Mouse (Mus musculus) CH12.LX (cell line): ENCODE data around the gene Spryd4. TPM values are rescaled to one million over a fixed set of nuclear protein-coding genes. Genes with fewer than 3 reads are reported as not detected.

ENCODE experiments used
- DNase-seq: peaks from one replicate; pipeline ENCODE4 v3.0.0-alpha.2; 2013; ENCODE audit errors: extremely low read depth
- H3K27ac ChIP-seq: 2 replicates; pipeline ENCODE4 v1.5.1; 2012; ENCODE audit warnings: low read depth, mild to moderate bottlenecking, control low read depth, moderate library complexity; ENCODE audit not compliant: insufficient read depth
- H3K27me3 ChIP-seq: replicated peaks from 2 replicates; pipeline ENCODE3; 2012; ENCODE audit warnings: inconsistent platforms
- H3K36me3 ChIP-seq, 2 experiments: replicated peaks in 1 of 2; 2 replicates each; pipeline versions ENCODE3 to v1.6.1; 2012; ENCODE audit warnings: inconsistent platforms in 1 of 2, low read length in 1 of 2, mild to moderate bottlenecking in 1 of 2, mixed read lengths in 1 of 2, moderate library complexity in 1 of 2; ENCODE audit not compliant: control insufficient read depth in 1 of 2, insufficient read depth in 1 of 2
- H3K4me1 ChIP-seq, 2 experiments: 2 replicates each; pipeline ENCODE4 v1.6.1; 2012; ENCODE audit warnings: inconsistent platforms in 1 of 2, moderate library complexity in 1 of 2; ENCODE audit not compliant: insufficient read depth in 2 of 2, control insufficient read depth in 1 of 2
- H3K4me2 ChIP-seq: 2 replicates; pipeline ENCODE4 v1.6.1; 2012; ENCODE audit warnings: low read depth, mild to moderate bottlenecking, control low read depth; ENCODE audit not compliant: poor library complexity, insufficient read depth, severe bottlenecking
- H3K4me3 ChIP-seq, 3 experiments: fragments of 150-350 bp in 1 of 3; sonication (generic) in 1 of 3; replicated peaks in 1 of 3; 2 replicates each; pipeline versions ENCODE3 to v1.5.1; 2011 to 2012; ENCODE audit warnings: low read depth in 2 of 3, low read length in 2 of 3, mild to moderate bottlenecking in 2 of 3, moderate library complexity in 2 of 3, control low read depth in 1 of 3, improper control_type of control experiment in 1 of 3, inconsistent platforms in 1 of 3, mixed read lengths in 1 of 3; ENCODE audit not compliant: poor library complexity in 1 of 3
- H3K79me2 ChIP-seq: replicated peaks from 2 replicates; pipeline ENCODE4 v1.6.1; 2012; ENCODE audit warnings: mild to moderate bottlenecking, moderate library complexity; ENCODE audit not compliant: control insufficient read depth, poor library complexity, insufficient read depth, severe bottlenecking; ENCODE audit errors: extremely low read depth
- H3K9ac ChIP-seq: 2 replicates; pipeline ENCODE4 v1.6.1; 2012; ENCODE audit warnings: low read depth, mild to moderate bottlenecking, control low read depth, moderate library complexity; ENCODE audit not compliant: insufficient read depth
- H3K9me3 ChIP-seq: replicated peaks from 2 replicates; pipeline ENCODE3; 2012; ENCODE audit warnings: low read length, inconsistent platforms, mixed read lengths
- CHD1 ChIP-seq: IDR thresholded peaks from 2 replicates; pipeline ENCODE4 v1.6.1; 2012; ENCODE audit warnings: low read depth, low read length, improper control_type of control experiment, inconsistent platforms
- JUND ChIP-seq: conservative IDR thresholded peaks from 2 replicates; pipeline ENCODE4 v1.6.1; 2011; ENCODE audit warnings: low read depth, low read length, improper control_type of control experiment
- MAX ChIP-seq: IDR thresholded peaks from 2 replicates; pipeline ENCODE4 v1.6.1; 2011; ENCODE audit warnings: low read length, improper control_type of control experiment
- MYC ChIP-seq: IDR thresholded peaks from 2 replicates; pipeline ENCODE4 v1.6.1; 2011; ENCODE audit warnings: low read depth, mild to moderate bottlenecking, improper control_type of control experiment, low read length
- TCF12 ChIP-seq: IDR thresholded peaks from 2 replicates; pipeline ENCODE4 v1.6.1; 2014; ENCODE audit warnings: low read depth, mild to moderate bottlenecking, inconsistent platforms, low read length, improper control_type of control experiment
- UBTF ChIP-seq: IDR thresholded peaks from 2 replicates; pipeline ENCODE4 v1.6.1; 2012; ENCODE audit warnings: low read depth, mild to moderate bottlenecking, inconsistent platforms, low read length, improper control_type of control experiment, moderate library complexity
- USF1 ChIP-seq: IDR thresholded peaks from 2 replicates; pipeline ENCODE4 v1.6.1; 2014; ENCODE audit warnings: low read depth, mild to moderate bottlenecking, inconsistent platforms, low read length, improper control_type of control experiment
- dilution Hi-C: fragments of 300-500 bp; cut with MboI; formaldehyde crosslinking; loops from 2 replicates; pipeline ENCODE4 v1.14.3; 2020; ENCODE audit warnings: low sequenced_read_pairs; ENCODE audit not compliant: extremely low pct_unique_long_range_greater_than_20kb, extremely low pct_ligation_motif_present
- in situ Hi-C: fragments of 300-500 bp; cut with MboI; formaldehyde crosslinking; loops from 3 replicates; pipeline ENCODE4 v1.14.3; 2019; ENCODE audit warnings: low sequenced_read_pairs, low pct_ligation_motif_present, low pct_unique_long_range_greater_than_20kb, mixed read lengths
- polyA plus RNA-seq: library from polyadenylated mRNA; unstranded; fragments of >175 nt; gene quantifications from 2 replicates; pipeline ENCODE4 v1.2.1, GENCODE M21; 2012; ENCODE audit warnings: low read depth; ENCODE audit not compliant: insufficient read length
- total RNA-seq, 2 experiments: library from RNA; depleted of rRNA; stranded (reverse); fragments of 300-350 nt in 1 of 2; fragments of >200 nt in 1 of 2; gene quantifications; 2 replicates each; pipeline ENCODE4 v1.2.3; 2012 to 2014

Gene Spryd4
- total and polyA plus RNA-seq, 3 experiments = 24.2 to 50.2 (median 38.6) TPM

DNA sequence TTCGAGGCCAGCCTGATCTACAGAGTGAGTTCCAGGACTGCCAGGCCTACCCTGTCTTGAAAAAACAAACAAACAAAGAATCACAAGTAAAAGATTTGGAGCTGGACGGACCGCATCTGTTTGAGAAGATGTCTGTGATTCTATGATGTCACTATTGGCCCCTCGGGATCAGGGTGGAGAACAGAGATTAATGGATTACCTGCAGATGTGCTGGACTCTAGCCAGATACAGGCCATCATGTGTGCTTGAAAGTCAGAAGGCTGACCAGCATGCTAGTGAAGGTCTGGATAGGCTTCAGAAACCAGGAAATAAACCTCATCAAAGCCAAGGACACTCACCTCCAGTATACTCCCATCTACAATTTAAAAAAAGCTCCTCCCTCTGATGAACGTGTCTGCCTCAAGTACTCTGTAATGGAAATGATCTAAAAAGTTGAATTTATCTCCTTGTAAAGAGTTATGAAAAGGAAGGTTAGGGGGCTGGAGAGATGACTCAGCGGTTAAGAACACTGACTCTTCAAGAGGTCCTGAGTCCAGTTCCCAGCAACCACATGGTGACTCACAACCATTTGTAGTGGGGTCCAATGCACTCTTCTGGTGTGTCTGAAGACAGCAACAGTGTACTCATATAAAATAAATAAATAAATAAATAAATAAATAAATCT, 26.2 kb downstream of the Spryd4 start:
- no peaks in the 10 kb centered on the region for H3K27me3 ChIP-seq
- H3K9ac ChIP-seq = no peak overlapping the region
- dilution Hi-C loops = no loop called here

DNA sequence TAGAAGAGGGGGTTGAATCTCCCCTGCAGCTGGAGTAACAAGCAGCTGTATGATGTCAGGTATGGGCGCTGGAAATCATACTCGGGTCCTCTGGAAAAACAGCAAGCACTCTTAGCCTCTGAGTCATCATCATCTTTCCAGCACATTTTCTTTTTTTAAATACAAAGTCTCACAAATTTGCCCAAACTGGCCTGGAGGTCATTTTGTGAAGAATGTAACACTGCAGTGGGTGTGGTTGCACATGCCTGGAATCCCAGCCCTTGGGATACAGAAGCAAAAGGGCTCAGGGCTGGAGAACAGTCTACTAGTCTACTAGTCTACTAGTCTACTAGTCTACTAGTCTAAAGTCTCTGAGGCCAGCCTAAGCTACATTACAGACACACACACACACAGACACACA, 27.3 kb downstream of the Spryd4 start:
- H3K4me2 ChIP-seq = no peak overlapping the region
- H3K36me3 ChIP-seq = no peaks in the 10 kb centered on the region
- H3K27me3 ChIP-seq = no peaks in the 10 kb centered on the region
- no peak overlapping the region for H3K4me3 ChIP-seq
- in situ Hi-C loops (loop anchor here (25.0 kb wide), 1 partner anchor 247 kb away; no protein-coding TSS in a partner anchor), dilution Hi-C loops (no loop called here)
- no peak for DNase-seq
- H3K9ac ChIP-seq = no peak overlapping the region
- H3K79me2 ChIP-seq = no peaks in the 10 kb centered on the region
- TF ChIP-seq UBTF = no peak
- no peak for TF ChIP-seq JUND
- TF ChIP-seq USF1 = no peak
- TF ChIP-seq, all 38 proteins: peak for 0
- Histone ChIP-seq H3K9me3 (no peaks in the 10 kb centered on the region), H3K27ac (no peak overlapping the region), H3K4me1 (peaks cover 4 to 11% of the 10 kb centered on the region in 2 experiments; a peak in 2 of 4 replicates)

More for the DNA sequence above, 26.2 kb downstream of the Spryd4 start:
- DNase-seq = no peak
- TF ChIP-seq CHD1 = no peak
- no peak for TF ChIP-seq MAX
- in situ Hi-C loops = loop anchor here (5.0 to 25.0 kb wide), 2 partner anchors 38 to 248 kb away; no protein-coding TSS in a partner anchor
- H3K4me2 ChIP-seq = no peak overlapping the region
- no peak overlapping the region for H3K27ac ChIP-seq
- H3K4me1 ChIP-seq = peaks cover 4 to 12% of the 10 kb centered on the region in 2 experiments; a peak in 2 of 4 replicates
- no peaks in the 10 kb centered on the region for H3K9me3 ChIP-seq
- no peak overlapping the region for H3K4me3 ChIP-seq
- H3K79me2 ChIP-seq = no peaks in the 10 kb centered on the region
- no peaks in the 10 kb centered on the region for H3K36me3 ChIP-seq

DNA sequence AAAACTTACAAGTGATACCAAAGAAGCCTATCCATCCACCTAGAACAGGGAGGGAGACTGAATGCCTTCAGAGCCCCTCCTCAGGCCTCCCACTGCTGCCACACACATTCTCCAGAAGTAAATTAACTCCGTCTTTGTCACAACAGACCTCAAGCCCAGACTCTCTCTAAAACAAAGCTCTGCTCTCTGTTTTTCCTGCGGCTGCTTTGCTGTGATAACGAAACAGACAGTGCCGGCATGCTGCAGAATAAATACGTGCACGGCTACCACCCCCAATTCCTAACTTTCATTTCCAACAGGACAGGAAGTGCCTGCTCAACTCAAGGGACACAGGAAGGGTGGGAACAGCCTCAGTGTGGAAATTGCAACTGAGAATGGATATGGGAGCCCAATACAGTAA, 31.6 kb downstream of the Spryd4 start, which contains the start of gene Rbms2:
Gene Rbms2 (minus strand): TSS at position 309 of the 400 bp plus-strand sequence.
- Histone ChIP-seq H3K4me3 (no peak within 1 kb of the TSS), H3K9ac (no peak within 1 kb of the TSS), H3K27me3 (no peaks in the 10 kb centered on the region), H3K9me3 (no peaks in the 10 kb centered on the region), H3K4me2 (no peak within 1 kb of the TSS), H3K27ac (no peak within 1 kb of the TSS), H3K36me3 (no peaks in the 10 kb centered on the region), H3K4me1 (peaks cover 2 to 10% of the 10 kb centered on the region in 2 experiments; a peak in 2 of 4 replicates), H3K79me2 (peaks cover 7% of the 10 kb centered on the region; the same call in 1 of the 2 replicates)
- TF ChIP-seq USF1 = no peak
- TF ChIP-seq CHD1 = no peak
- no peak for TF ChIP-seq TCF12
- no peak for TF ChIP-seq MYC
- dilution Hi-C loops (no loop called here), in situ Hi-C loops (loop anchor here (25.0 kb wide), 1 partner anchor 243 kb away; no protein-coding TSS in a partner anchor)
- no peak for DNase-seq
